Mouse (Mus musculus) CD8-positive naive resting alpha-beta T cell, adult 2 months (primary cell): Measurements from ENCODE around the gene Olfr804.

Experiments
- DNase-seq, 2 experiments: peaks; one replicate each; pipeline ENCODE4 v3.0.0; 2022; ENCODE audit warnings: low read depth in 2 of 2, low spot score in 2 of 2

Olfr804 gene

GRCm38 (mm10) chr10:129702910-129703309 is at the start of gene Olfr804:
TSS of gene Olfr804 (plus strand) at chr10:129703210.
- DNase-seq = no peak

DNA sequence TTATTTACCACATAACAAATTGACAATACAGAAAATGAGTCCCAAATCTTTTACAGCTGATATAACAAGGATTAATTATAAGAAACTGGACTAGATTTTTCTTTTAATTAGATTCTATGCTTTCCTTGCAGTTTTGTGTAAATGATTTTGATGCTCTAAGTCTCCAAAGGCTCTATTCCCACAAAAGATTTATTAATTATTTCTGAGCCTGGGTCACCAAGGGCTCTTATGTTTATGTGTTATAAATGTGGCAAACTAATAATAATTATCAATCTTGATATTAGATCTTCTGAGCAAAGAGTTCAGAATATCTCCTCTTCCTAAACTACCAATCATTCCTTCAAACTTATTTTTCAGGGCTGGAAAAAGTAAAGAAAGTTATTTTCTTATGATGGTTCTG is 45.6 kb upstream of the Olfr804 start, which contains the start of gene Olfr800:
TSS of gene Olfr800 (plus strand) at position 301 of the 400 bp plus-strand sequence.
- no peak for DNase-seq

DNA sequence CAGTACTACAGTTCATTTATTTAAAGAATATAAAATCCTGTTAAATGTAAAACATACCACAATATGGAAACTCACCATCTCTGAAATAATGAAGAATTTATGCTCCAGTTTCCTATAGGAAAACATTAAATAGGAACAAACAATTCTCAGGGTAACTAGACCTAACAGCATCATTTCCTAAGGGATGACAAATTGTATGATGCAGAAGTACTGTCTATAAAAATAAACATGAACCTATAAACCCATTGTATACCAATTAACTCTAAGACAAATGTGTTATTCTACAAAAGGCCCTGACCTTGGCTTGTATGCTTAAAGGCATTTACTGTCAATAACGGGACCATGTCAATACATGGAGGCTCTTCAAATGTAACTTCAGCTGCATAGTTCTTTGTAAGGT is 29.2 kb upstream of the Olfr804 start, which contains the start of gene Olfr801:
TSS of gene Olfr801 (minus strand) at position 101 of the 400 bp plus-strand sequence.
- no peak for DNase-seq

- no peak for DNase-seq
These were observed 14.9 kb upstream of the Olfr804 start, which contains the start of gene Olfr802 for GRCm38 (mm10) chr10:129688069-129688468. TSS of gene Olfr802 (minus strand) at chr10:129688169.

GRCm38 (mm10) chr10:129694186-129694585 is 8.8 kb upstream of the Olfr804 start, which contains the start of gene Olfr803:
TSS of gene Olfr803 (minus strand) at chr10:129694286.
- DNase-seq = no peak

DNA sequence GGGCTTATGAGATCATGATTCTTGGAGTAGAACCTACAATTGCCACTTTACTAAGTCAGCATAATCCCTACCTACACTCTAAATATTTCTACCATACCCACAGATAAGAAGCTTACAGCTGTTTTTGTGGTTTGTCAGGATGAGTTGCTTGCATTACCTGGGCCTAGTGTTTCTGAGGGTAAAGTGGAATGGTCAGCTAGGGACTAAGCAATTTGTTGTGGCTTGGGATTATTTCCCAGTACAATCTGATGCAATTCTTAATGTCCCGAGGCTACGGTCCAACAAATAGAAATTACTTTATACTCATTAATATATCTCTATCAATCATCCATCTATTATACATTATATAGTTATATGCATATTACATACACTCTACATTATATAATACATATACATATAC is 26.3 kb downstream of the Olfr804 start, which contains the start of gene Olfr805:
TSS of gene Olfr805 (minus strand) at position 101 of the 400 bp plus-strand sequence.
- no peak for DNase-seq

DNA sequence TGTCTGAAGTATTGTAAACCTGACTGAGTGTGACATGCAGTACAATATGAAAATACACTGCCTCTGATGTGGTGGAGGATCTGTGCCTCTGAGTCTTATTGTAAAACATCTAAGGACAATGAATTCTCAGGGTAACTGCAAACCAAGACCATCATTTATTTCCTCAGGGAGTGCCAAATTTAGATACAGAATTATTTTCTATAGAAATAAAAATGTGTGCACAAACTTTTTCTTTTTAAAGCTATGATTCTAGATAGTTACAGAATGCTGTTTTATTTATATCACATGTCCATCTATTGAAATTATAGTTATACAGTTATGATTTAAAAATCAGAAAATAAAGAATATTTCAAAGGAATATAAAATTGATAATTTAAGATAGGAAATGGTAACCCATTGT is 38.8 kb downstream of the Olfr804 start, which contains the start of gene Olfr806:
TSS of gene Olfr806 (minus strand) at position 101 of the 400 bp plus-strand sequence.
- DNase-seq = no peak

DNA sequence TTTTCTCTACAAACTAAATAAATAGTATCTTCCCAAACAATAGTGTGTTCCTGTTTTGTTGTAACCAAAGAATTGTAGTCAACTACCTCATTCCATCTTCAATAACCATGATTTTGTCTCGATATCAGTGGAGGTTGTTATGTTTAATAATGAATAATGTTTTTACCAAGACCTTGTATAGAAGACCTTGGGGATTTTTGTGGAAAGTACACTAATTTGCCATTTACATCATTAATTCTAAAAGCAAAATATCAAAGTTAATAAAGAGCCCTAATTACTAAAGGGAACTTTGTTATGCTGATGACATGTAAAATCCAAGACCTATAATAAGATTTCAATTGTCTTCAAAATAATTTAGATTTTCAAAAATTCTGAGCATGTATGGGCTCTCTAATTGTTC is 54.7 kb downstream of the Olfr804 start, which contains the start of gene Olfr807:
TSS of gene Olfr807 (minus strand) at position 101 of the 400 bp plus-strand sequence.
- no peak for DNase-seq
